Mouse (Mus musculus) heart, postnatal 14 days (tissue): ENCODE measurements around the gene Maip1. TPM values are rescaled to one million over a fixed set of nuclear protein-coding genes. Genes with fewer than 3 reads are reported as not detected.

Experiments
- DNase-seq, 2 experiments: peaks; one replicate each; pipeline ENCODE4 v3.0.0; 2021 to 2022
- intact Hi-C: fragments of 180-260 bp; cut with DNase I; formaldehyde crosslinking; loops from one replicate; pipeline ENCODE4 v1.15.1; 2025
- total RNA-seq, 2 experiments: library from RNA; stranded (reverse); gene quantifications; 2 replicates each; pipeline ENCODE4 v1.2.3; 2021

The Maip1 gene
- total RNA-seq, 2 experiments from 2014 or later = 10.6 to 11.0 TPM

GRCm38 (mm10) chr1:57413397-57413796 is 7.3 kb downstream of the Maip1 start:
- DNase-seq = no peak
- intact Hi-C loops = no loop called here

GRCm38 (mm10) chr1:57423696-57424095 is 17.6 kb downstream of the Maip1 start:
- peak in 1 of 2 experiments; percentile 27 for DNase-seq
- intact Hi-C loops = no loop called here

- intact Hi-C loops = loop anchor here (1.0 to 5.0 kb wide), 6 partner anchors 521 to 869 kb away; no protein-coding TSS in a partner anchor
- DNase-seq = peak; percentile 88 to 94
Observed at GRCm38 (mm10) chr1:57428368-57429308, 22.5 kb downstream of the Maip1 start.

- DNase-seq = peak; percentile 23 to 28
- intact Hi-C loops = loop anchor here (1.0 to 5.0 kb wide), 7 partner anchors 345 to 867 kb away; partner anchors contain the start of gene Spats2l
Observed at GRCm38 (mm10) chr1:57429786-57430483, 23.8 kb downstream of the Maip1 start.

GRCm38 (mm10) chr1:57433141-57433540 is 27.0 kb downstream of the Maip1 start:
- intact Hi-C loops = no loop called here
- DNase-seq = no peak

- intact Hi-C loops = loop anchor here (5.0 kb wide), 1 partner anchor 61 kb away; no protein-coding TSS in a partner anchor
- peak; percentile 55 to 68 for DNase-seq
Observed at GRCm38 (mm10) chr1:57436408-57436807, 30.3 kb downstream of the Maip1 start.

GRCm38 (mm10) chr1:57436954-57437353 is 30.8 kb downstream of the Maip1 start:
- intact Hi-C loops = loop anchor here (5.0 kb wide), 1 partner anchor 60 kb away; no protein-coding TSS in a partner anchor
- DNase-seq = peak; percentile 16 to 43

- DNase-seq = peak in 1 of 2 experiments; percentile 23
- intact Hi-C loops = loop anchor here (5.0 kb wide), 1 partner anchor 58 kb away; no protein-coding TSS in a partner anchor
Observed at GRCm38 (mm10) chr1:57439026-57439425, 32.9 kb downstream of the Maip1 start.

- intact Hi-C loops = no loop called here
- DNase-seq = peak; percentile 9 to 31
Observed at GRCm38 (mm10) chr1:57440771-57441170, 34.6 kb downstream of the Maip1 start.

GRCm38 (mm10) chr1:57445679-57446078 is 39.6 kb downstream of the Maip1 start:
- intact Hi-C loops = no loop called here
- DNase-seq = no peak

GRCm38 (mm10) chr1:57450241-57450640 is 44.1 kb downstream of the Maip1 start:
- DNase-seq = no peak
- intact Hi-C loops = no loop called here

GRCm38 (mm10) chr1:57460305-57460940 is 54.3 kb downstream of the Maip1 start:
- intact Hi-C loops = no loop called here
- DNase-seq = no peak

Other genes starting within 250 kb of the Maip1 start
- 1 to 10 TPM; 3.0 to 3.1 TPM for gene 1700066M21Rik, start 28.7 kb upstream of the Maip1 start, total RNA-seq
- gene Tyw5, start 773 bp downstream of the Maip1 start, total RNA-seq = 1 to 10 TPM; 5.6 to 5.8 TPM